Mouse (Mus musculus) retina, embryonic 14.5 days (tissue): Measurements from ENCODE around the gene Dync1h1.

Source experiments
- DNase-seq: peaks from one replicate; pipeline ENCODE4 v3.0.0-alpha.2; 2015; ENCODE audit warnings: low spot score

Dync1h1 gene

GRCm38 (mm10) chr12:110601241-110602218, at the start of gene Dync1h1:
Dync1h1 (plus strand) TSS chr12:110601452.
- peak; percentile 95 for DNase-seq

- no peak for DNase-seq
Observed at GRCm38 (mm10) chr12:110552113-110552512, 49.1 kb upstream of the Dync1h1 start.

GRCm38 (mm10) chr12:110553362-110553761, 47.9 kb upstream of the Dync1h1 start:
- no peak for DNase-seq

- peak; percentile 21 for DNase-seq
Observed at GRCm38 (mm10) chr12:110555536-110556240, 45.6 kb upstream of the Dync1h1 start.

GRCm38 (mm10) chr12:110556861-110557628, 44.2 kb upstream of the Dync1h1 start:
- peak; percentile 65 for DNase-seq

- DNase-seq, result no peak
Observed at GRCm38 (mm10) chr12:110558175-110558574, 43.1 kb upstream of the Dync1h1 start.

- peak; percentile 1 for DNase-seq
Observed at GRCm38 (mm10) chr12:110563383-110563782, 37.9 kb upstream of the Dync1h1 start.

- DNase-seq, result no peak
Observed at GRCm38 (mm10) chr12:110564848-110565247, 36.4 kb upstream of the Dync1h1 start.

- DNase-seq, result no peak
Observed at GRCm38 (mm10) chr12:110566366-110566765, 34.9 kb upstream of the Dync1h1 start.

GRCm38 (mm10) chr12:110571050-110571449, 30.2 kb upstream of the Dync1h1 start:
- DNase-seq, result no peak

- DNase-seq, result no peak
Observed at GRCm38 (mm10) chr12:110572351-110572750, 28.9 kb upstream of the Dync1h1 start.

GRCm38 (mm10) chr12:110573635-110574034, 27.6 kb upstream of the Dync1h1 start:
- DNase-seq, result no peak

GRCm38 (mm10) chr12:110575926-110576325, 25.3 kb upstream of the Dync1h1 start:
- no peak for DNase-seq

- DNase-seq, result no peak
Observed at GRCm38 (mm10) chr12:110578333-110578732, 22.9 kb upstream of the Dync1h1 start.

- no peak for DNase-seq
Observed at GRCm38 (mm10) chr12:110588622-110589021, 12.6 kb upstream of the Dync1h1 start.

- DNase-seq, result peak; percentile 3
Observed at GRCm38 (mm10) chr12:110590804-110591259, 10.4 kb upstream of the Dync1h1 start.

- peak; percentile 100 for DNase-seq
Observed at GRCm38 (mm10) chr12:110591260-110591883, 9.9 kb upstream of the Dync1h1 start.

GRCm38 (mm10) chr12:110598527-110598926, 2.7 kb upstream of the Dync1h1 start:
- peak; percentile 91 for DNase-seq

GRCm38 (mm10) chr12:110599791-110600190, 1.5 kb upstream of the Dync1h1 start:
- DNase-seq, result no peak

- DNase-seq, result peak; percentile 2
Observed at GRCm38 (mm10) chr12:110600225-110600991, 844 bp upstream of the Dync1h1 start.

- no peak for DNase-seq
Observed at GRCm38 (mm10) chr12:110606161-110606560, 4.9 kb downstream of the Dync1h1 start.
